Mouse (Mus musculus) forebrain, embryonic 16.5 days (tissue): Measurements from ENCODE around the gene Card10. TPM values are rescaled to one million over a fixed set of nuclear protein-coding genes. Genes with fewer than 3 reads are reported as not detected.

Experiments
- ATAC-seq: fragments of 200-750 bp; cut with Nextera tagmentation; 2 replicates; pipeline ENCODE4 v1.8.0; 2017; ENCODE audit warnings: mild to moderate bottlenecking, moderate library complexity
- H3K27ac ChIP-seq: fragments of 300-500 bp; sonication (generic); 2 replicates; pipeline ENCODE4 v1.5.1; 2014; ENCODE audit warnings: low read length, control low read depth
- H3K27me3 ChIP-seq: fragments of 300-500 bp; sonication (generic); replicated peaks from 2 replicates; pipeline ENCODE4 v1.6.1; 2014; ENCODE audit warnings: low read length; ENCODE audit not compliant: control insufficient read depth, insufficient read depth
- H3K36me3 ChIP-seq: fragments of 300-500 bp; sonication (generic); 2 replicates; pipeline ENCODE4 v1.6.1; 2014; ENCODE audit not compliant: control insufficient read depth, insufficient read depth
- H3K4me1 ChIP-seq: fragments of 300-500 bp; sonication (generic); replicated peaks from 2 replicates; pipeline ENCODE4 v1.6.1; 2014; ENCODE audit warnings: low read length; ENCODE audit not compliant: control insufficient read depth, insufficient read depth
- H3K4me2 ChIP-seq: fragments of 300-500 bp; sonication (generic); 2 replicates; pipeline ENCODE4 v1.6.1; 2014; ENCODE audit warnings: mild to moderate bottlenecking, low read length, control low read depth
- H3K4me3 ChIP-seq: fragments of 300-500 bp; sonication (generic); replicated peaks from 2 replicates; pipeline ENCODE4 v1.5.1; 2014; ENCODE audit warnings: mild to moderate bottlenecking, low read length, control low read depth
- H3K9ac ChIP-seq: fragments of 300-500 bp; sonication (generic); replicated peaks from 2 replicates; pipeline ENCODE4 v1.6.1; 2014; ENCODE audit warnings: low read depth, low read length, control low read depth
- H3K9me3 ChIP-seq: fragments of 300-500 bp; sonication (generic); 2 replicates; pipeline ENCODE4 v1.6.1; 2016; ENCODE audit warnings: low read length; ENCODE audit not compliant: control insufficient read depth
- WGBS: fragments of 180-500 bp; shearing (Covaris S2); extraction: QIAGEN DNeasy Blood & Tissue Kit; methylation state at CpG from one replicate; pipeline ENCODE4 v1.1.7; 2014; 5-methylcytosine and 5-hydroxymethylcytosine counted together
- polyA plus RNA-seq: library from polyadenylated mRNA; unstranded; fragments of >200 nt; fragmentation: Nextera tagmentation; extraction: Ambion mirVana; gene quantifications from 2 replicates; pipeline ENCODE4 v1.2.1, GENCODE M21; 2015

The Card10 gene
- polyA plus RNA-seq, 1 experiment from 2014 or later: 1.3 TPM

DNA sequence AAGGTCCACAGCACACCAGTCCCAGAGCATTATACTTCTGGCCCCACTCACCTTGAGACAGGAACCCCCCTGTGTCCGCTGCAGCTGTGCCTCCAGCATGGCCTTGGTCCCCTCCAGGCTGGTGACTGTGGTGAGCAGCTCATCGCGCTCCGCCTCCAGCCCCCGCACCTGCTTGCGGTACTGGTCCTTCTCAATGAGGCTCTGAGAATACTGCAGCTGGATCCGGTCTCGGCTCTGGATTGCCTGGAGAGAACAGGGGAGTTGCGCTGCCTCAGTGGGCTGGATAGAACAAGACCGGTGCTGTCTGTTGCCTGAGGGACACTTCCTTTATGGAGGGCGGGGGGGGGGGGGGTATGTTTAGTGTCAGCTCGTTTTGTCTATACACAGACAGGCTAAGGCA is 11.9 kb downstream of the Card10 start:
- Histone ChIP-seq H3K4me3 (no peak overlapping the region), H3K9me3 (no peaks in the 10 kb centered on the region), H3K9ac (no peak overlapping the region), H3K36me3 (no peaks in the 10 kb centered on the region), H3K4me2 (no peak overlapping the region), H3K4me1 (peaks cover 6% of the 10 kb centered on the region; the same call in 1 of the 2 replicates), H3K27ac (no peak overlapping the region), H3K27me3 (no peaks in the 10 kb centered on the region)
- ATAC-seq: no peak
- WGBS: 75% methylated on average over 12 of the region's 12 CpGs

DNA sequence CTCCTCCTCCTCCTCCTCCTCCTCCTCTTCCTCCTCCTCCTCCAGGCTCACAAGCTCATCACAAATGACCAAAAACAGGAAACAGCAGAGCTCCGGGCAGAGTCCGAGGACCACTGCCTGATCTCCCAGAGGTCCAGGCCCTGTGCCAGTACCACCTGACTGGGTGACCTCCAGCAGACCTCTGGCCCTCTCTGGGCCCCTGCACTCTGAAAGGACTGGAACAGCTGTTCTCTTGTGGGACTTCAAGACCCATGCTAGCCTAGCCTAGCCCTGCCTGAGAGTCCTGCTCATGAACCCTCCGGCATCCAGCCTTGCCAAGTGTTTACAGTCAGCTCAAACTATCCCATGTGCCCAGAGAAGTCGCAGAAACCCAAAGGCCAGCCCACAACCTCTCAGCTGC is 12.4 kb downstream of the Card10 start:
- WGBS: 77% methylated on average over 4 of the region's 4 CpGs
- Histone ChIP-seq H3K4me1 (peaks cover 8% of the 10 kb centered on the region; the same call in 1 of the 2 replicates), H3K9me3 (no peaks in the 10 kb centered on the region), H3K27ac (no peak overlapping the region), H3K4me3 (no peak overlapping the region), H3K4me2 (no peak overlapping the region), H3K9ac (no peak overlapping the region), H3K36me3 (no peaks in the 10 kb centered on the region), H3K27me3 (no peaks in the 10 kb centered on the region)
- no peak for ATAC-seq

DNA sequence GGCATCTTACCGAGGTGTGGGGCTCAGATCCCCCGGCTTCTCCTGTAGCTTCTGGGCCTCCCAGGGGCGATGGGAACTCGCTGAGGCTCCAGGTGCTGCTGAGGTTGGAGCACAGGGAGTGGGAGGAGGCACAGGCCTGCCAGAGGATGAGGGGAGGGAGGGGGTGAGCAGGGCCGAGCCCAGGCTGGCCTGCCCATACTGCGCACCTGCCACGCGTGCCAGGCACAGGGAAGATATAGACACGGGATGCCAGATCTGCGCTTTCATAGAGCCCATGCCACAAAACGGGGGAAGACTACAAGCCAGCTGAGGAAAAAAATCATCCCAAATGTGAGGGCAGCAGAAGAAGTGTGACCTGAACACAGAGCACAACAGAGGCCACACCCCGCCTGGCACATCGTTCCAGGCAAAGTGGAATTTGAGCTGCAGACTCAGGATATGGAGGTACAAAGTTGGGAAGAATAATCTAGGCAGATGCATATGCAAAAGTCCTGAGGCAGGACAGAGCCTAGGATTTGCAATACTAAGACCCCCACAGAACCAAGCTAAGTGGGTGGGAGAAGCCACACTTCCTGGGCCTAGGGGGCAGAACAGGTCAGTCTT is 13.0 kb downstream of the Card10 start:
- no peak overlapping the region for H3K4me3 ChIP-seq
- H3K36me3 ChIP-seq: no peaks in the 10 kb centered on the region
- H3K27ac ChIP-seq: no peak overlapping the region
- no peak for ATAC-seq
- no peaks in the 10 kb centered on the region for H3K27me3 ChIP-seq
- no peak overlapping the region for H3K4me2 ChIP-seq
- H3K9me3 ChIP-seq: no peaks in the 10 kb centered on the region
- H3K4me1 ChIP-seq: peaks cover 8% of the 10 kb centered on the region; the same call in 1 of the 2 replicates
- H3K9ac ChIP-seq: no peak overlapping the region
- 83% methylated on average over 13 of the region's 13 CpGs for WGBS

DNA sequence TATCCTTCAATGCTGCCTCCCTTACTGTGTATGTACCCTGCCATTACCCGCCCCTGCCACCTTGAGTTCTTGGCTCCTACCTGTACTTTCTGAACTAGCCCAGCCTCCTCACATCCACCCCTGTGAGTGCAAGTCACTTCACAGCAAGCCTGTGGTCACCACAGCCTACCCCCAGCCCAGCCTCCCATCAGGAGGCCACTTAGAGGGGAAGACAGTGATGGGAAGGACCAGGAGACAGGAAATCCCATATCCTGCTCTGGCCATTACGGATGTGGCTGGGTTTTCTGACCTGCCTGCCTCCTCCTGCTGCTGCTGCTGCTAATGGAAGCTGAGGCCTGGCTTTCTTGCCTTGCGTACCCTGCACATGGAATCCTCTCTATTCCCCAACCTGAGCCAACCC is 14.8 kb downstream of the Card10 start:
- no peaks in the 10 kb centered on the region for H3K9me3 ChIP-seq
- H3K27ac ChIP-seq: no peak overlapping the region
- no peak overlapping the region for H3K4me3 ChIP-seq
- H3K4me2 ChIP-seq: no peak overlapping the region
- H3K27me3 ChIP-seq: no peaks in the 10 kb centered on the region
- 87% methylated on average over 3 of the region's 3 CpGs for WGBS
- no peak overlapping the region for H3K9ac ChIP-seq
- ATAC-seq: no peak
- H3K36me3 ChIP-seq: no peaks in the 10 kb centered on the region
- H3K4me1 ChIP-seq: peaks cover 8% of the 10 kb centered on the region; the same call in 1 of the 2 replicates

DNA sequence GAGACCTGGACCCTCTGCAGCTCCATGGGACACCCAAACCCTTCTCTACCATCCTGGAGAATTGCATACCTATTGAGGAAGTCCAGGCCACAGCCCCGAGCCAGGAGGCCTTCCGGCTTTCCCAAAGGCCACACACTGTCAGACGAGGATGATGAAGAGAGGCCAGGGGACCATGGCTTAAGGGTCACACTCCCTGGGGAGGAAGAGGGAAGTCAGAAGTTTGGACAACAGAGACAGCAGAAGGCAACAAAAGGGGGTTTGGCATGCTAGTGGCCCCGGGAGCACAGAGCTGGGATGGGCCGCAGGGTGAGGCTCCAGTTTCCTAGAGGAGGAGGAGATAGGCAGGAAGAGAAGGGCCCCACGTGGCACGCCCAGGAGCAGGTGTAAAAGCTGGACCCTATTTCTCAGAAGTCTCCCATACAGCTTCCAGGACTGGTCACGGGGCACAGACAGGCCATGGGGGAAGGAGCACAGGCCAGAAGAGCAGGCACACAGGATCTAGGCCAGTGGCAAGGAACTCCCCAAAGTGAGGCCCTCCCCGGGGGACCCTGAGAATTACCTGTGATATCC is 15.5 kb downstream of the Card10 start:
- H3K9me3 ChIP-seq: no peaks in the 10 kb centered on the region
- H3K36me3 ChIP-seq: no peaks in the 10 kb centered on the region
- H3K4me3 ChIP-seq: no peak overlapping the region
- peaks cover 8% of the 10 kb centered on the region; the same call in 1 of the 2 replicates for H3K4me1 ChIP-seq
- H3K4me2 ChIP-seq: no peak overlapping the region
- H3K9ac ChIP-seq: no peak overlapping the region
- 72% methylated on average over 9 of the region's 9 CpGs for WGBS
- no peaks in the 10 kb centered on the region for H3K27me3 ChIP-seq
- H3K27ac ChIP-seq: no peak overlapping the region
- ATAC-seq: no peak

DNA sequence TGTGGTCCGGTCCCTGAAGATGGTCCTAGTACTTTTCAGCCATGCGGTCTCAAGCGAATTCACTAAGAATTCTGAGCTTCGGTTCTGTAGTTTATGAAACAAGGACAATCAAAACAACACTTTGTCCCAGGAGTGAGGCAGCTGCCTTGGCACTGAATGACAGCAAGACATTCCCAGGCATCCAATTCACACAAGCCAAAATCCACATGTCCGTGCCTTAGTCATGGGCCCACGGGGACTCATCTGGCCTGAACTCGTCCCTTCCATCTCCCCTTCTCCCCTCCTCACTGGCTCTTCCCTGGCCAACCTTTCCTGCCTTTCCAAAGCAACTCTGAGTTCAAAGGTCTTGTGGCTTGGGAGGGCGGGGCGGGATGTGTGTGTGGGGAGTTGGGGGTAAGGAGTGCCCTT is 16.4 kb downstream of the Card10 start:
- Histone ChIP-seq H3K4me3 (no peak overlapping the region), H3K27me3 (no peaks in the 10 kb centered on the region), H3K27ac (no peak overlapping the region; the same call in 1 of the 2 replicates), H3K36me3 (no peaks in the 10 kb centered on the region), H3K4me1 (peaks cover 8% of the 10 kb centered on the region; the same call in 1 of the 2 replicates), H3K4me2 (no peak overlapping the region), H3K9ac (no peak overlapping the region), H3K9me3 (no peaks in the 10 kb centered on the region)
- whole genome bisulfite sequencing: 79% methylated on average over 9 of the region's 9 CpGs
- ATAC-seq: no peak

DNA sequence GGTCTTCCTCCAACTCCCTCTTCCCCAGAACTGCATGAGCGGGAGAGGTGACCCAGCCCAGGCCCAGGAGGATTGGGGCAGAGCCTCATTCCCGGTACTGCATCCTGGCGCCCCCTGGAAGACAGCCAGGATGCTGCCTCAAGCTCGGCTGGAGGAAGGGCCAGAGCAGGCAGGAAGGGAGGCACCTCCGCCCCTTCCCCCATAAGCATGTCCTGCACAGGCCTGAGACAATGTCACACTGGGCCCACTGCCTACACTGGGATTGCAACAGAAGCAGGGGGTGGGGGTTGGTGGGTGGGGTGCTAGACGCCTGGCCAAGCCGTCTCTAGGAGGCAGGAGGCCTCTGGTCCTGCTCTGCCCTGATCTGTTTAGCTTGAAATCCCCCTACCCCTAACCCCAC is 16.9 kb downstream of the Card10 start:
- H3K27ac ChIP-seq: no peak overlapping the region

DNA sequence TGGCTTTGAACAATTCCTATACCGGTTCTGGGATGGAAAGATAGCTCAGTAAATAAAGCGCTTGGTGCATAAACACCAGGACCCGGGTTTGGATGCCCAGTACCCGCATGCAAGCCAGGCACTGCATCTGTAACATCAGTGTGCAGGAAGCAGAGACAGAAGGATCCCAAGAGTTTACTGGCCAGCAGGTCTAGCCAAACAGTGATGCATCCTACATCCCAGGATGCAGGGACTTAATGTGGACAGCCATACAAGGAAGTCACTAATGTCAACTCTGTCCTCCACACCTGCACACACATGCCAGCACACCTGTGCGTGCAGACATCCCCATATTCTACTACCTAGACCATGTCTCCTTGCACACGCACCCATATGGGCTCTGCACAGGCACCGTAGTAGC is 17.6 kb downstream of the Card10 start:
- WGBS: 93% methylated on average over 7 of the region's 7 CpGs
- Histone ChIP-seq H3K4me1 (peaks cover 8% of the 10 kb centered on the region; the same call in 1 of the 2 replicates), H3K4me3 (no peak overlapping the region), H3K36me3 (no peaks in the 10 kb centered on the region), H3K27ac (no peak overlapping the region), H3K9me3 (no peaks in the 10 kb centered on the region), H3K9ac (no peak overlapping the region), H3K27me3 (no peaks in the 10 kb centered on the region), H3K4me2 (no peak overlapping the region)
- no peak for ATAC-seq

More for the DNA sequence above, 16.9 kb downstream of the Card10 start:
- Histone ChIP-seq H3K27me3 (no peaks in the 10 kb centered on the region), H3K9me3 (no peaks in the 10 kb centered on the region), H3K9ac (no peak overlapping the region), H3K4me3 (no peak overlapping the region), H3K4me1 (peaks cover 8% of the 10 kb centered on the region; the same call in 1 of the 2 replicates), H3K4me2 (no peak overlapping the region), H3K36me3 (no peaks in the 10 kb centered on the region)
- no peak for ATAC-seq
- 18% methylated on average over 7 of the region's 7 CpGs for WGBS

DNA sequence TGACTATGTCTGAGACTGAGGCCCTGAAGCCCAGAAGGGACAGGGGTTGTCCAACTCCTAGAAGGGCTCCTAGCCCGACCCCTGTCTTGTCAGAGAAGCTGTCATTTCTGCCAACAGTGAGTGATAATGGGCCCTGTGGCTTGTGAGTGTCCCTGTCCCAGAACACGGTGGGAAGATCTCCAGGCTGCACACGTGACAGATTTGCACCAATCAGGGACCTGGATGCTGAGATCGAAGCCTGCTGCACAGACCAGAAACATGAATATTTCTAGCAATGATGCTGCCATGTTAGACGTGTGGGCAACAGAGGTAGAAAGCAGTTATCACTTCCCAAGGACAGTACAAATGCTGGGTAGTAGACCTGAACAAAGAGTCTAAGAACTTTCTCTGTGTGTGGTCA is 18.3 kb downstream of the Card10 start:
- H3K4me1 ChIP-seq: peaks cover 8% of the 10 kb centered on the region; the same call in 1 of the 2 replicates
- H3K27me3 ChIP-seq: no peaks in the 10 kb centered on the region
- 67% methylated on average over 5 of the region's 5 CpGs for WGBS

More for the DNA sequence above, 18.3 kb downstream of the Card10 start:
- no peak for ATAC-seq
- Histone ChIP-seq H3K9me3 (no peaks in the 10 kb centered on the region), H3K36me3 (no peaks in the 10 kb centered on the region), H3K4me3 (no peak overlapping the region), H3K4me2 (no peak overlapping the region), H3K9ac (no peak overlapping the region), H3K27ac (no peak overlapping the region)
